Comparison of ENCODE assay signal across 17 mouse cellular contexts in the genomic region with DNA sequence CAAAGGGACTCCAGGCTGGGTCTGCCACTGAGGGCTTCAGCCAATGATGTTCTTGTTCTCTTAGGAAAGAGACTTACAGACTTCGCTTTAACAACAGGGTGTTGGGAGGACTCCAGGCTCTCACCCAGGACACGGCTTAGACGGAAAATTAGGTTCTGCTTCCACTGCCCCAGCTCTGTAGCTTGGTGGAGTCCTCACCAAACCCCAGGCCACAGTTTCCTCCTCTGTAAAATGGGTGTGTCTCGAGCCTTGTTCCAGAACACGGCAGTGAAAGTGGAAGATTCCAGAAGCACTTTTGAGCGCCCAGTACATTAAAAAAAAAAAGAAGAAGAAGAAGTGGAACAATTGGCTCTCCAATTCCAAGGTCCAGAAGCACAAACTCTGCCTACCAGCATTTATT.
"Had no signal": no experiment of that assay in that cellular context is flagged by ENCODE, and none has a peak within 500 bp of the region (broad histone marks: within the 10 kb centered on the region; RNA-seq: fewer than 3 reads in every experiment).

No protein-coding gene starts in this region.

- H3K9me3 ChIP-seq: intestine, embryonic 15.5 days; kidney, embryonic 15.5 days; limb, embryonic 15.5 days; liver, embryonic 13.5 days; megakaryocyte, embryonic 14.5 days; midbrain, embryonic 12.5 days; neural tube, embryonic 15.5 days had no signal

- DNase-seq: kidney, adult 18-20 months; kidney, postnatal 14 days; liver, embryonic 13.5 days; lung, adult 18-20 months; lung, postnatal 4 days; right cerebral cortex, adult 18-20 months; right cerebral cortex, postnatal 25 days; thymus, postnatal 25 days had no signal

- H3K9ac ChIP-seq: intestine, embryonic 15.5 days; kidney, embryonic 15.5 days; limb, embryonic 15.5 days; liver, embryonic 13.5 days; midbrain, embryonic 12.5 days; neural tube, embryonic 15.5 days had no signal

- ATAC-seq: hindbrain, postnatal 0 days; intestine, embryonic 15.5 days had no signal

- H3K4me2 ChIP-seq: intestine, embryonic 15.5 days; kidney, embryonic 15.5 days; limb, embryonic 15.5 days; liver, embryonic 13.5 days; midbrain, embryonic 12.5 days; neural tube, embryonic 15.5 days had no signal

- H3K4me3 ChIP-seq: intestine, embryonic 15.5 days; kidney, embryonic 15.5 days; left cerebral cortex, adult 2 months; limb, embryonic 15.5 days; liver, embryonic 13.5 days; megakaryocyte, embryonic 14.5 days; midbrain, embryonic 12.5 days; myocyte; neural tube, embryonic 15.5 days had no signal

- H3K27me3 ChIP-seq: intestine, embryonic 15.5 days; limb, embryonic 15.5 days; liver, embryonic 13.5 days; midbrain, embryonic 12.5 days; neural tube, embryonic 15.5 days had no signal

- H3K27ac ChIP-seq: hindbrain, postnatal 0 days; intestine, embryonic 15.5 days; kidney, embryonic 15.5 days; left cerebral cortex, adult 2 months; liver, embryonic 13.5 days; midbrain, embryonic 12.5 days; neural tube, embryonic 15.5 days had no signal

- H3K36me3 ChIP-seq: intestine, embryonic 15.5 days; kidney, embryonic 15.5 days; limb, embryonic 15.5 days; liver, embryonic 13.5 days; midbrain, embryonic 12.5 days; neural tube, embryonic 15.5 days had no signal
